ENCODE assay signal across 16 mouse cellular contexts in genomic region chr12:69300391-69300790, GRCm38 (mm10).
"Had no signal": no experiment of that assay in that cellular context is flagged by ENCODE, and none has a peak within 500 bp of the region (broad histone marks: within the 10 kb centered on the region; RNA-seq: fewer than 3 reads in every experiment).

No protein-coding gene starts in this region.

- H3K9ac ChIP-seq: lung, embryonic 15.5 days; midbrain, embryonic 12.5 days; midbrain, embryonic 15.5 days; neural tube, embryonic 12.5 days; stomach, embryonic 15.5 days had no signal

- ATAC-seq: lung, postnatal 0 days; midbrain, embryonic 15.5 days had no signal

- H3K4me2 ChIP-seq: lung, embryonic 15.5 days; midbrain, embryonic 12.5 days; midbrain, embryonic 15.5 days; stomach, embryonic 15.5 days had no signal

- H3K4me3 ChIP-seq: lung, embryonic 15.5 days; megakaryocyte, embryonic 14.5 days; midbrain, embryonic 12.5 days; midbrain, embryonic 15.5 days; neural tube, embryonic 12.5 days; stomach, embryonic 15.5 days had no signal

- H3K9me3 ChIP-seq: lung, embryonic 15.5 days; megakaryocyte, embryonic 14.5 days; midbrain, embryonic 12.5 days; midbrain, embryonic 15.5 days; neural tube, embryonic 12.5 days; stomach, embryonic 15.5 days had no signal

- H3K27me3 ChIP-seq: lung, embryonic 15.5 days; megakaryocyte, embryonic 14.5 days; midbrain, embryonic 12.5 days; midbrain, embryonic 15.5 days; neural tube, embryonic 12.5 days; stomach, embryonic 15.5 days had no signal

- DNase-seq: lung, adult 2 months; lung, postnatal 14 days; lung, postnatal 36 days; right cerebral cortex, postnatal 14 days; thymus, adult 2 months; thymus, postnatal 25 days; thymus, postnatal 4 days had no signal

- H3K27ac ChIP-seq: lung, embryonic 15.5 days; macrophage; midbrain, embryonic 12.5 days; midbrain, embryonic 15.5 days; neural tube, embryonic 12.5 days; stomach, embryonic 15.5 days; stomach, postnatal 0 days had no signal
